Mouse (Mus musculus) ovary, postnatal 10 days (tissue): ENCODE results near the gene Chrna9.

Experiments
- DNase-seq: peaks from one replicate; pipeline ENCODE4 v3.0.0; 2022; ENCODE audit warnings: low spot score

Gene Chrna9

DNA sequence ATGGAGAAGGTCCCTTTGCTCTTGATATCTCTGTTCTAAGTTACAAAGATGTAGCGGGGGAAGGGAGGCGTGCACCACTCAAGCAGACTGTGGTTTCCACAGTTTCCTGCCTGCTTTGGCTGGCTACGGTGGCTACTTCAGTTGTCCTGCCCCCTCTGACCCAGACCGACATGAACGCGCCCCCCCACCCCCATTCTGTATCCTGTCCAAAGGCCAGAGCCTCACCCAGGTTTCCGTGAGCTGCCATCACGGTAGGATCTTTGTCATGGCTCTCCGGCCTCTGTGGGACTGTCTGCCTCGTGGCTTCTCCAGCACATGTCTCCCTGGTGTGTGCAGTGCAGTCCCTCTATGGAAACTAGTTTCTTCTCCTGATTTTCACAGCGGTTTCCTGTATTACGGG lies 15.4 kb upstream of the Chrna9 start:
- DNase-seq, result no peak

DNA sequence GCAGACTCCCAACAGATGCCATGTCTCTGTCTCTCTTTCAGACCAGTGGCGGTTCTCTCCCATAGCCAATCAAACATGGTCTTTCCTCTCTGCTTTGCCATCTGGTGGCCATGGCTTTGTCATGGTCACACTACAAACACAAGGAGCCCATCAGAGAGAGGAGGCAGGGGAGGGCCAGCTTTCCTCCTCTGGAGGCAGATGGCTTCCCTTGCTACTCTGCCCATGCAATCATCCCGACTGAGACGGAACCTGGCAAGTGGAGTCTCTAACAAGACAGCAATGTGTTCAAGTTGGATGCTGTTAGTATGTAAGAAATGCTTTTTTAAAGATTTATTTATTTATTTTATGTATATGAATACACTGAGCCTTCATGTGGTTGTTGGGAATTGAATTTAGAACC lies 14.8 kb upstream of the Chrna9 start:
- DNase-seq, result no peak

DNA sequence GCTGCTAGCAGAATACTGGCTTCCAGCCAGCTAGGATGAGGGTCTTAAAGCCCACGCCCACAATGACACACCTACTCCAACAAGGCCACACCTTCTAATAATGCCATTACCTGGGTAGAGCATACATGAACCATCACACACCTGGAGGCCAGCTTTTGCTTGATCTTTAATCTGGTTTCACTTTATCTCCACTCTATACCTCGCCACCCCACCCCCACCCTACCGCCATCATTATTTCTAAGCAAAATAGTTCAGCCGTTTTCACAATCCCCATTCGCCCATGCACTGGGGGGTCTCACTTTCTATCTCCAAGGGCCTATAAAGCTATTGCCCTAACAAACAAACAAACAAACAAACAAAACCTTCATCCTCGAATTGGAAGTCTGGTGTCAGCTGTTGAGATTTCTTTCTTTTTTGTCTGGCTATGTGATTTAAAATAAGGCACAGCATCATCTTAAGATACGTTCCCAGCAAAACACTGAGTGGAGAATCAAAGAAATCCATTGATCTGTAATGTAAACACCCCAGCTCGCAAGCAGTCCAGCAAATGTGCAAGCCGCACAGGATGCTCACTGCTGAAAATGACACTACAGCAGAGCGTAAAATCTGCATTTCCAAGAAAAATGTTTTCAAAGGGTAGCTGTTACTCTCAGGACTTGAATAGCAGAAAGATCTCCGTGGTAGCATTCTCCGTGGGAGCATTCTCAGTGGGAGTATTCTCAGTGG lies 13.9 kb upstream of the Chrna9 start:
- DNase-seq, result no peak

DNA sequence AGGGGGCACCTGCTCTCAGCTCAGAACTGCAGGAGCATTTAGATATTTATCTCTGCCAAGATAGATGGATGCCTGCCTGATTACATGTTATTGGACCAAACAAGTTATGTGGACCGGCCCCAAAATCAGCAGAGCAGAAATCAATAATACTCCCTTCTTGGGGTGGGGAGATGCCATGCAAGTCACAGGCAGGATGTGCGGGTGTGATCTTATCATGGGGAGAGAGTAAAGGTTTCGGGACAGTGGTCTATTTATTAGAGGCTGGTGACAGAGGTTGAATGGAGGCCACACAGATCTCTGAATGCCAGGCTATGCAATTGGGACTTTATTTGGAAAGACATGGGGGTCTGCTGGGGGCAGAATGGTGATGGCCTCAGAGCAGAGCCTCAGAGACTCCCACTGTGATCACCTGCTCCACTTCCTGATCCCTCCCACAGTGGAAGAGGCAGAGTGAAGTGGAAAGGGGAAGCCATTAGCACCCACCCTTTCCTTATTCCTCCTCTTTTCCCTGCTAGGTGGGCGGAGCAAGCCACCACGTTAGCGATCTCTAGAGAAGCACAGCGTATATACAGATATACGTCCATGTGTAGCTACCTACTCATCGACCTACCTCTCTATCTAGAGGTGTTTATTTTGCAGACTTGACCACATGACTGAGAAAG lies 13.1 kb upstream of the Chrna9 start:
- no peak for DNase-seq

DNA sequence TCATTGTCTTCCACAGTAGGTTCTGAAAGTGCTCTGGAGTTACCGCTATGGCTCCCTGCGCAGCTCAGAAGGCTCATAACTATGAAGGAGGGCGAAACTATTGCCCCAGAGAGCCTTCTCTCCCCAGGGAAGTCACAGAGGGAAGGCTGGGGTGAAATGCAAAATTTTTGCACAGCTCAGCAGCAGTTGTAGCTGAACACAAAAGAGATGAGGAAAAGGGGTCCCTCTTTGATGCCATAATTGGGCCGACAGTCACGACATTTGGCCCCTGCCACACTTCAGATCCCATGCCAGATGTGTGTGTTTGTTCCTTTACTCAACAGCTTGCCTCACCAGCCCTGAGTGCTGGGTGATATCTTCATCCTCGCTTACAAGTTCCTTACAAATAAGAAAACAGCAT lies 8.1 kb upstream of the Chrna9 start:
- DNase-seq, result no peak

DNA sequence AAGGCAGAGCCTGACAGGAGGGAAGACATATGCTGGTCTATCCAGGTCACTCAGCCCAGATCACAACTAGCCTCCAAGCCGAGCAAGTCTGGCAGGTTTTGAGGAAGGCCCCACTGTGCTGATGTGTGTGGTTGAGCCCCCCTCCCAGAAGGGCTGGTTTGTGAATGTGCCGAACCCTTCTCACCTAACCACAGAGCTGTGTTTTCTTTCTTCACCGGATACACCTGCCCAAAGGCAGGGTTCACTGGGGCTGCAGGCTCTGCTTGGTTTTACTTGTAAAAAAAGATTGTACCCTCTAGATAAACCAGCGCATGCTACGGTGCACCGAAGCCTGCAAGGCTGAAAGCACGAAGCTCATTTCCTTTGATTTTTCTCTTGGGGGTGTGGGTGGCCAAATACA lies 5.6 kb upstream of the Chrna9 start:
- no peak for DNase-seq

DNA sequence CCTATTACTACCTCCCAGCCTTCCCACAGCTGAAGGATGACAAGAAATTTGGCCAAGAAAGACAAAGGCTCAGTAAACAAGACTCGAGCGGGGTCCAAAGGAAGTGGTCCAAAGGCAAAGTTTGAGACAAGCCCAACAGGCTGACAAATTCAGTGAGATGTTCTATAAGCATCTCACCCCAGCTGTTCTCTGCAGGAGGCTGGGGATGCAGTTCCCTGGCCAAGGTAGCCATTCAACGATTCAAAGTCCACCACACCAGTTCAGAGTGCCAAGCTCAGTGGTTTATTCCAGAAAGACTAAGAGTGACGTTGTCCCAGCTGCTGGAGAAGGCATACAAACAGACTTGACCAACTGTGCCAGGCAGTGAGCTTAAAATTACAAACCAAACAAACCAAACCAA lies 4.5 kb upstream of the Chrna9 start:
- no peak for DNase-seq

DNA sequence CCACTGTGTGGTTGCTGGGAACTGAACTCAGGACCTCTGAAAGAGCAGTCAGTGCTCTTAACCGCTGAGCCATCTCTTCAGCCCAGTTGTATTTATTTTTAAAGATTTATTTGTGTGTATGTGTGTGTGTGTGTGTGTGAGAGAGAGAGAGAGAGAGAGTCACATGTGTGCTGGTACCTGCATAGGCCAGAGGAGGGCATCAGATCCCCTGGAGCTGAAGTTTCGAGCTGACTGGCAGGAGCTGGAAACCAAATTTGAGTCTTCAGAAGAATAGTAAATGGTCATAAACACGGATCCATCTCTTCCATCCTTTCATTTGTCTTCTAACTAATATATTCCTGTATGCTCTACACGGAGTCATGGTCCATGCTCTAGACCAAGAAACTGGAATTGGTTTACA lies 1.5 kb upstream of the Chrna9 start:
- no peak for DNase-seq

DNA sequence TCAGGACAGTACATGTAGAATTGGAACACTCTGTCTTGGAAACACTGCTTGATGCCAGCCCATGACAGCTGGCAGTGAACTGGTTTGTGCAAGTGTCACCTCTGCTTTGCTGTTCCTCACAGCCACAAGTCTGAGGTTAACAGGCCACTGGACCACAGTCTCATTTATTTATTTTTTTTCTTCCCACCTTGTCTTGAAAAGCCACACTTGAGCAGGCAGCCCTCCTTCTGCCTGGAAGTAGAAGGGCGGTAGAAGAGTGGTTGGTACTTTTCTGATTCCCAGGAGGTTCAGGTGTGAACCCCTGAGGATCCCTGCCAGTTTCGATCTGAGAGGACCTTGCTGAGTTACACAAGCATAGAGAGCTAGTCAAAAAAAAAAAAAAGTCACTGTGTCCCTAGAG lies 957 bp upstream of the Chrna9 start:
- no peak for DNase-seq

DNA sequence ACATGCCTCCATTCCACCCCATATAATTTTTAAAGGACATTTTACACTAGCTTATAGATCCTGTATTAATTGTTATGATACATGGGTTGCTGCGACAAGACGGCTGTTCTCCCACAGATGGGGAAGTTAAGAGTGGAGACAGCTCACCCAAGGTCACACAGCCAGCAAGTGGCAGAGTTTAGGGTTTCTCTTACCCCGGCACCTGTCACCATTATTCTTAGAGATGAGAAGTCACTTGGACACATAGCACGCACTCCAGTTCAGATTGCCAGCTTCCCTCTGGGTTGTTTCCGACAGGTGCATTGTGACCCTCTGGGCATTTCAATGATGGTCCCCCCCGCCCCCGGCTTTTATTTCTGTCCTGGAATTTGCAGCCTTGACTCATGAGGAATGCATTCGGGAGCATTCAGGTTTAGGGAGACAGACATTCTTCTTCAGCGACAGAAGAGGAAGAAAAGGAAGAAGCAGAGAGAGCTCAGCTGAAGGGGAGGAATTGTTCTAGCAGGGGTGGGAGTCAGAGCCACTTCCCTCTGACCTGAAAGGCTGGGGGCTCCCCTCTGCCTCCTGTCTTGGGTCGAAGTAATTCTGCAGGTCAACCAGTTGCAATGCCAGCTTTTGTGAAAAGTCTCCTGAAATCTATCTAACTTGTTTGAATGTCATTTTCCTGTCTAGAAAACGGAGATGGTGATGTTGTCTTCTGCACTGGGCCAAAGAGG lies 2.4 kb downstream of the Chrna9 start:
- no peak for DNase-seq

DNA sequence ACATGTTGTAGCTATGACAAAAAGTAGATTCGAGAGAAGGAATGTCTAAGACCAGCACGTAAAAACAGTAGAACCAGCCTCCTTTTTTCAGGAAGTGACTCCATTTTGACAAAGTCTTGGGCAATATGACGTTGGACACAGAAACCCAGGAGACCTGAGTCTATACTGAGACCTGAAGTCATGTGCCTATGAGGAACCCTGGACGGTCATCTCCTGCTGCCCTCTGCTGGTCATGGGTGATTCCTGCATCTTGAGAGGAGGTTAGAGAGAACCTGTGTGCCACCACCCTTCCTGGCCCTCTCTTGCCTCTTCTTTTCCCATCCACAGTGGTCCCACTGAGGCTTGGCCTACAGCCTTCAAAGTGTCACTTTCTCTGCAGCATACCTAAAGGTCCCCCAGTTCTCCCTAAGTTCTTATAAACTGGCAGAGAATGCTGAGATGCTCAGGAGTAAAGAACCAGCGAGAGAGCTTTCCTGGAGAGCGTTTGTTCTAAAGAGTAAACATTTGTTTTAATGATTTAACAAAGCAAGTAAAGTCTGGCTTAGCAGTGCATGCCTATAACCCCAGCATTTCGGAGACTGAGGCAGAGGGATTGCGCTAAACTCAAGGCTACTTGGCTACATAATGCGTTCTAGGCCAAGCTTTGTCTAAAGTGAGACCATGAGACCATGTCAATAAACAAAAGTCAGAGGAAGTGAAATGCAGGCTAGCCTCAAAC lies 3.4 kb downstream of the Chrna9 start:
- peak; percentile 65 for DNase-seq

DNA sequence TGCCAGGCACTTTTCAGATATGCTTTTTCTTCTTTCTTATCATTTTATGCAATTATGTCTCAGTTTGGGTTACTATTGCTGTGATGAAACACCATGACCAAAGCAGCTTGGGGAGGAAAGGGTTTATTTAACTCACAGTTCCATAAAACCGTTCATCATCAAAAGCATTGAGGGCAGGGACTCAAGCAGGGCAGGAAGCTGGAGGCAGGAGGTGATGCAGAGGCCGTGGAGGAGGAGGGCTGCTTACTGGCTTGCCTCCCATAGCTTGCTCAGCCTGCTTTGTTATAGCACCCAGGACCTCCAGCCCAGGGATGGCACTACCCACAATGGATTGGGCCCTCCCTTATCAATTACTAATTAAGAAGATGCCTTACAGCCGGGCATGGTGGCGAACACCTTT lies 6.4 kb downstream of the Chrna9 start:
- no peak for DNase-seq

DNA sequence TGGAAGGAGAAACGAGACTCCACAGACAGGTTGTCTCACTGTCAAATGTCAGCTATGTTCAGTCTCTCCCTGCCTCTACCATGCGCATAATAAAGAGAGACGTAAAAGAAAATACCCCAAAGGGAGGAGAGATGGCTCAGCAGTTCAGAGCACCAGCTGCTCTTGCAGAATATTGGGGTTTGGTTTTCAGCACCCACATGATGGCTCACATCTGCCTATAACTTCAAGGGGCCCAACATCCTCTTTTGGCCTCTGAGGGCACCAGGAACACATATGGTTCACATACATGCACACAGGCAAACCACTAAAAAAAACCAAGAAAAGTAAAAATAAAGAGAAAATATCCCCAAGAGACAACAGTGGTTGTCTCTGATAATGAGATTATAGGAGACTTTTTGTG lies 15.1 kb downstream of the Chrna9 start:
- no peak for DNase-seq

DNA sequence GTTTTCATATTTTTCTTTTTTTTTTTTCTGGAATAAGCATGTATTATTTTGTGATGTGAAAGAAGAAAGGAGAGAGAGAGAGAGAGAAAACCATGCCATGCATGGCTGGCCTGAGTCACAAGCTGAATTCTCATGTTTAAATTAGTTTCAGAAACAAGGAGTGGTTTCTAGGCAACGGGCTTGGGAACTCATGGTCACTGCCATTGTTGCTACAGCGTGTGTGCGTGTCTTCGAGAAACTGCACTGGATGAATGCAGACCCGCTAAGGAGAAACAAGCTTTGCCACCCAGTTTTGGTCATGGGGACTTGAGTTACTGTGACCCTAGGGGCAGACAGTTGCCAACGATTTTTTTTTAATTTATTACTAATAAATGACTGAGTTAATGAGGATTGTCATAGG lies 15.5 kb downstream of the Chrna9 start:
- no peak for DNase-seq

DNA sequence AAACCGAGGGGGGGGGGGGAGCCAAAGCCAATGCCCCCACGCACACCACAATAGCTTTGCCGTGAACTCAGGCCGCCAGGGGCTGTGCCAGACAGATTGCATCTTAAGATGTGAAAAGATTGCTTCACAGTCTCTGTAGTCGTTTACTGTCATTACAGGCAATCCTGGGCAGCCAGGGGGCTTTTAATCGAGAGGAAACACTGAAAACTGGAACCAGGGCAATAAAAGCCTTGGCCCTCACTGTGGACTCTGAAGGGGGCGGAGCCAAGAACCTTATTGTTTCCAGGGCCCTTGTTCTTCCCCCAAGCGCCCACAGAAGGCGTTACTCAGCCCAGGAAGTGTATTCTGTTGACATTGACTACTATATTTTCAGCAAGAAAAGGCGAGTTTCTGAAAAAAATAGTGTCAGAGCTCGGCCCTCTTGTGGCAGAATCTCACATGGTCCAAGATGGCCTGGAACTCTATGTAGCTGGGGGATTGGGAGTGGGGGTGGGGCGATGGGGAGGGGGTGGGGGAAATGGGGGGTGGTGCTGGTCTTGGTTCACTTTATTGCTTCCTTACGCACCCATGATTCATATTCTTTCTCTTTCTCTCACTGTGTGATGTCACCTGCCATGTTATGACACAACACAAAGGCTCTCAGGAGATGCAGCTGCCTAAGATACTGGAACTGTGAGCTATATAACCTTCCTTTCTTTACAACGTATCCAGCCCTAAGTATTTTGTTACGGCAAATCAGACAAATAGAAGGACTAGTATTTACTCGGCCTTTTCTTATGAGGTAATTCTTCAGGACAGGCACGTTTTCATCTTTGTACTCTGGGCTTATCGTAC lies 16.2 kb downstream of the Chrna9 start:
- DNase-seq, result no peak

DNA sequence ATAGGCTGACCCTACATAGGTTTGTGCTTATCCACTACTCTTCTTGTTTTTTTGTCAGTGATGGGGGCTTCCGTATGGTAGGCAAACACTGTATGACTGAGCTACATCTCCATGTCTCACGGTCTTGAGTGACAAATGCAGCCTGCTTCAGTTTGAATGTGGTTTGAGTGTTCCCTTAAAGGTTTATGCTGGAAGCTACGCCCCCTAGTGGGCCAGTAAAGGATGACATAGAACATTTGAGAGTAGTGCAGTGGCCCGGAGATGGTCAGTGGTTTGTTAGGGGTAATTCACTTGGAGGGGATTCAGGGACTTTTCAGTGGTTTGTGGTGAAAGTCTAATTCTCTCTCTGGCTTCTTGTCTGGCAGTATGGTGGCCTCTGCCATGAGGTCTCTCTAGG lies 16.8 kb downstream of the Chrna9 start:
- DNase-seq, result no peak

DNA sequence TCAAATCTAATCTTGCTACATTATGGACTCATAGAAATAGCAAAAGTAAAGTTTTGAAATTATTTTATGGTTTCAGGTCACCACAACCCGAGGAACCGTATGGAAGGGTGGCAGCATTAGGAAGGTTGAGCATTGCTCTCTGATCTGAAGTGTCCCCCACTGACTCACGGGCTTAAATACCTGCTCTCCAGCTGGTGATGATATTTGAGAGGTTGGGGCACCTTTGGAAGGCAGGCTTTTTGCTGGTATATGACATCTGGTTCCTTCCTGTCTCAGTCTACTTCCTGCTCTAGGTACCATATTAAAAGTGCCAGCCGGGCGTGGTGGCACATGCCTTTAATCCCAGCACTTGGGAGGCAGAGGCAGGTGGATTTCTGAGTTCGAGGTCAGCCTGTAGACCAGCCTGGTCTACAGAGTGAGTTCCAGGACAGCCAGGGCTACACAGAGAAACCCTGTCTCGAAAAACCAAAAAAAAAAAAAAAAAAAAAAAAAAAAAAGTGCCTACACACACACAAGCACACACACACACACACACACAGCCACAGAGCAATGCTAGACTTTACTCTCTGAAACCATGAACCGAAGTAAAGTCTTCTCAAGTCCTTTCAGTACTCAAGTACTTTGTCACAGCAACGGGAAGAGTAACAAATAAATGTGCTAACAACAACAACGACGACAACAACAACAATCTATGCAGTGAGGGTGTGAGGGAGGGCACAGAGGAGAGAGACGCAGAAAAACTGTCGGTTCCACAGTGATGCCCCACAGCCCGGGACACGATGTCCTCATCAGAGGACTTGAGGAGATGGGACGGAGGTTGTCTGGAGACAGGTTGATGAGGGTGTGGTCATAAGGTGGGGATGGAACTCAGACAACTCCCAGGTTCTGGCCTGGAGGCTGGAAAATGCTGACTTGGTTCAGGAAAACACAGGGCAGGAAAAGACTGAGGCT lies 19.7 kb downstream of the Chrna9 start:
- no peak for DNase-seq

DNA sequence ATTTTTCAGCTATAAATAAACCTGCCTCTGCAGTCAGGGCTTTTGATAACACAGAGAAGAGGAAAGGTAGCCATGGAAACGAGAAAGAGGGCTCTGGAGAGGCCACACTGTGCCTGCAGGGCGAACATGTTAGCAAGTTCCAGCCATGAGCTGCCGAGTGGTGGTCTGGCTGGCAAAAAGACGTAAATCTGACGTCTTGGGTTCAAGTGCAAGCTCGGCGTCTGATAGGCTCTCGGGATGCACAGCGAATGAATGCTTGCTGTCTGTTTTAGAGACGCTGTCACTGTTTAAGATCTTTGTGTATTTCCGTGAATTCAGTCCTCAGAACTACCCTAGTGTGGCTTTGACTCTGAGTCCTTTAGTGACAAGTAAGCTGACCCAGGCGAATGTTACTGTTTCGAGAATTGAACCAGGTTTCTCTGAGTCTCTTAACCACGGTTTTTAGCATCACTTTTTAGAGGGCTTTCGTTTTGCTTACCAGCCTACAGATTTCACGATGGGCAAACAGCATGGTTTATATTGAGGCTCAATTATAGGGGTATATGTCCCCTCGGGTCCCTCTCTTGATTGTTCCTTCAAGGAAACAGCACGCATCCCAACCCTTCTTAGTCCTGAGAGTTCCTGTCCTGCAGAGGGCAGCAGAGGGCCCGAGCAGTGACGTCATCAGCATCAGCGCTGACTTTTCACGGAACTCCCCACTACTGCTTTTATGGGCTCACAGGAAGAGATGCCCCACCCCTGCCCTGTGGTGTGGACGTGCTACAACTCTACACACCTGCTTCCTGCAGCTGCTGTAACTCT lies 20.8 kb downstream of the Chrna9 start:
- DNase-seq, result peak; percentile 62

DNA sequence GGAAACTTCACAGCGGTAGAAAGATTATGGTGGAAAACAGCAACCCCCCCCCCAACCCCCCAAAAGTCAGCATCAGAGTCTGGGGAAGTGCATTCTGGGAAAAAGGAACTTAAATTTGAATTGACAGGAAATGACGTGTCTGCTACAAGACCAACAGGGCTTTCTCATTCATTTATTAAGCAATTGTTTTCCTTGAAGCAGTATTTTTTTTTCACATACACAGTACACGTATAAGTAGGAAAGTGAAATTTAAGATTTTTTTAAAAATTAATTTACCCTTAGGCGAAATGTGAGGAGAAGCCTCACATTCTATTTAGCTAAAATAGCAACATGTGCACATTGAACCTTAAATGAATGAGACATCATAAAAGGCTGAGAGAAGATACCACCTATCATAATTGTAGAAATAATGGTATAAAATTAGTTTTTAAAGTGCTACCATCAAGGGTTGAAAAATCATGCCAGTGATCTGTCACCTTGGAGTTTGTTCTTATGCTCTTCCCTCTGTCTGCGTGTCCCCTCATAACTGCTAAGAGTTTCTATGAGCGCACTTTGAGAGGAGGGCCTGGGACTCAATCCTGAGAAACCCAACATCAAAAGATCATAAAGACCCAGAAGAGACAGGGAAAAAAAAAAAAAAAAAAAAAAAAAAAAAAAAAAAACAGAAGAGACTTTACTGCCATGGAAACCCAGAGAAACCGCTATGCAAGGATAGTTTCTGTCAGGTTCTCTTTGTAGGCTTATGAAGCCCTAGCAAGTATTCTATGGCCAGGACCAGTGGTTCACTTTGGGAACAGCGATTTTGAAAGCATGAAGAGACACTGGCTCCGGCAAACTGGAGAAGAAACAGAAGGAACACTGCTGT lies 21.7 kb downstream of the Chrna9 start:
- no peak for DNase-seq
